ENCODE assay signal across 21 mouse cellular contexts in the genomic region with DNA sequence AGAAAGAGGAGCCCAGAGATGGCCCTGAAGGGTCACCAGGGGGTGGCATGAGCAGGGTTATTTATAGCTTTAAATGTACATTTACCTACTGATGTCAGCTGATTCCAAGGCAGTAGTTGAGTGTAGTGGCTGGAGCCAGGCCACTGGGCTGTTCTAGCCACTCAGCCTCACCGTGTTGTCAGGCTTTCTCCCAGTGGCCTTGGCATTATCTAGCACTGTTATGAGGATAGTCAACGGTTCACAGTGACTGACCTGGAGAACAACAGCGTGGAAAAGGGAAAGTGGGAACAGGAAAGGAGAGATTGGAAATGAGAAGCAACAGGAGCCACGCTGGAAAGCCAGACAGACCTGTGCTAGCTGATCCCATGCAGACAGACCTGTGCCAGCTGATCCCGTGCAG.
DNase-seq lines count a peak whose midpoint lies in the region; ATAC-seq and TF ChIP-seq lines count a peak whose summit lies in the region.
"Had no signal": no experiment of that assay in that cellular context is flagged by ENCODE, and none has a peak within 500 bp of the region (broad histone marks: within the 10 kb centered on the region; RNA-seq: fewer than 3 reads in every experiment).

No protein-coding gene starts in this region.

- TF ChIP-seq POLR2A in heart, adult 2 months (IDR thresholded peaks at IDR 0.05; ENCODE audit: insufficient read depth, low read depth, low read length) = no peak

- H3K9ac ChIP-seq in heart, embryonic 14.5 days (ENCODE audit: low read length) = 0 out of 2 replicates have a peak overlapping the region, but pooled peaks have one; percentile 31
- no peak overlapping the region for H3K9ac ChIP-seq in heart, adult 2 months (ENCODE audit: low read depth, low read length)
- H3K9ac ChIP-seq: hindbrain, embryonic 14.5 days; intestine, embryonic 15.5 days had no signal

- H3K4me3 ChIP-seq in heart, embryonic 14.5 days (ENCODE audit: control insufficient read depth in 1 of 2, insufficient read depth in 1 of 2, low read depth in 1 of 2, low read length in 2 of 2) = no peak overlapping the region
- H3K4me3 ChIP-seq in heart, adult 2 months = no peak overlapping the region
- H3K4me3 ChIP-seq: embryonic facial prominence, embryonic 10.5 days; erythroblast, embryonic 14.5 days; forebrain, embryonic 10.5 days; gastrocnemius, adult 2 months; intestine, embryonic 15.5 days had no signal

- H3K4me1 ChIP-seq in heart, embryonic 14.5 days (ENCODE audit: control insufficient read depth in 2 of 2, insufficient read depth in 2 of 2, low read length in 2 of 2) = peaks cover under 1 to 11% of the 10 kb centered on the region in 2 experiments; a peak in 2 of 4 replicates
- H3K4me1 ChIP-seq in heart, adult 2 months (ENCODE audit: control insufficient read depth, insufficient read depth, low read length) = no peaks in the 10 kb centered on the region
- H3K4me1 ChIP-seq: intestine, embryonic 15.5 days had no signal

- H3K27ac ChIP-seq in heart, embryonic 14.5 days (replicated peaks in 1 of 2; ENCODE audit: control insufficient read depth in 1 of 2, insufficient read depth in 1 of 2, low read depth in 2 of 2, low read length in 2 of 2) = peak overlapping the region in 1 of 2 experiments; percentile 16; a peak in 1 of 4 replicates
- no peak overlapping the region for H3K27ac ChIP-seq in heart, adult 2 months
- H3K27ac ChIP-seq: embryonic facial prominence, embryonic 10.5 days; forebrain, embryonic 10.5 days; gastrocnemius, adult 2 months; hindbrain, embryonic 14.5 days; intestine, embryonic 15.5 days had no signal

- no peak for ATAC-seq in heart, embryonic 14.5 days (ENCODE audit: insufficient number of reproducible peaks, insufficient read depth, low FRiP score, low read depth)
- no peak for ATAC-seq in erythroblast, adult 5-6 weeks (replicated peaks; ENCODE audit: low FRiP score, poor library complexity, severe bottlenecking)
- ATAC-seq: CD4-positive, CD25-positive, alpha-beta regulatory T cell, adult 4 months; forebrain, embryonic 14.5 days; intestine, embryonic 15.5 days had no signal

- intact Hi-C loops in heart, adult 2 months (cut with DNase I) = no loop called here

- no peaks in the 10 kb centered on the region for H3K9me3 ChIP-seq in heart, embryonic 14.5 days (ENCODE audit: control insufficient read depth, low read length)
- H3K9me3 ChIP-seq: embryonic facial prominence, embryonic 10.5 days; forebrain, embryonic 10.5 days; G1E; intestine, embryonic 15.5 days had no signal

- no peaks in the 10 kb centered on the region for H3K36me3 ChIP-seq in heart, embryonic 14.5 days (ENCODE audit: control insufficient read depth, insufficient read depth, low read length)
- H3K36me3 ChIP-seq in heart, adult 2 months (ENCODE audit: control insufficient read depth, insufficient read depth, low read length) = no peaks in the 10 kb centered on the region
- H3K36me3 ChIP-seq: embryonic facial prominence, embryonic 10.5 days; forebrain, embryonic 10.5 days; G1E; intestine, embryonic 15.5 days had no signal

- no peaks in the 10 kb centered on the region for H3K27me3 ChIP-seq in heart, embryonic 14.5 days (ENCODE audit: control insufficient read depth, insufficient read depth, low read length)
- no peaks in the 10 kb centered on the region for H3K27me3 ChIP-seq in heart, adult 2 months (ENCODE audit: control insufficient read depth, insufficient read depth, low read length)
- H3K27me3 ChIP-seq: intestine, embryonic 15.5 days had no signal

- WGBS in heart, embryonic 14.5 days = 28% methylated on average over 5 of the region's 5 CpGs
- WGBS in heart, adult 2 months = 50% methylated on average over 5 of the region's 5 CpGs

- TF ChIP-seq EP300 in heart, adult 2 months (IDR thresholded peaks at IDR 0.05; ENCODE audit: insufficient read depth, low read depth, low read length) = no peak

- no peak for TF ChIP-seq CTCF in heart, adult 2 months (IDR thresholded peaks at IDR 0.05)

- H3K79me2 ChIP-seq in heart, adult 2 months (replicated peaks; ENCODE audit: control insufficient read depth, insufficient read depth, low read length) = no peaks in the 10 kb centered on the region

- DNase-seq in adrenal gland, adult (ENCODE audit: inconsistent age in 2 of 2, low spot score in 1 of 2) = peak; percentile 68 to 86
- no peak for DNase-seq in adrenal gland, postnatal 4 days (ENCODE audit: low spot score in 2 of 2)
- DNase-seq in heart, adult 2 months = no peak
- peak; percentile 31 for DNase-seq in adrenal gland, postnatal 10 days
- DNase-seq in gastrocnemius, adult 8-10 months (ENCODE audit: low spot score in 2 of 2) = no peak
- DNase-seq: B cell, adult 2 months; cerebellum, adult 2 months; cerebellum, postnatal 10 days; gastrocnemius, adult 2 months; gastrocnemius, postnatal 36 days; kidney, adult 18-20 months had no signal

- peak overlapping the region; percentile 10; the same call in 1 of the 2 replicates for H3K4me2 ChIP-seq in heart, embryonic 14.5 days (ENCODE audit: low read length)
- H3K4me2 ChIP-seq: hindbrain, embryonic 14.5 days; intestine, embryonic 15.5 days had no signal

Comparison
In these comparisons a context has a peak if more than half of its experiments do, and no peak if none do; other contexts are left out.
1. DNase-seq: peak in adrenal gland, adult (2 of 2) and adrenal gland, postnatal 10 days (single experiment); none in adrenal gland, postnatal 4 days (0 of 2), heart, adult 2 months (0 of 2) and gastrocnemius, adult 8-10 months (0 of 2).